Mouse (Mus musculus) intestine, postnatal 0 days (tissue): ENCODE data around the gene Wfs1. TPM values are rescaled to one million over a fixed set of nuclear protein-coding genes. Genes with fewer than 3 reads are reported as not detected.

Source experiments
- ATAC-seq: fragments of 200-750 bp; cut with Nextera tagmentation; 2 replicates; pipeline ENCODE4 v1.8.0; 2017; ENCODE audit warnings: mild to moderate bottlenecking, moderate TSS enrichment, moderate library complexity
- H3K27ac ChIP-seq: fragments of 300-500 bp; sonication (generic); 2 replicates; pipeline ENCODE4 v1.5.1; 2014; ENCODE audit warnings: mild to moderate bottlenecking, low read depth, low read length, moderate library complexity
- H3K27me3 ChIP-seq: fragments of 300-500 bp; sonication (generic); replicated peaks from 2 replicates; pipeline ENCODE4 v1.6.1; 2014; ENCODE audit warnings: low read length, mixed read lengths; ENCODE audit not compliant: control insufficient read depth, insufficient read depth
- H3K36me3 ChIP-seq: fragments of 300-500 bp; sonication (generic); 2 replicates; pipeline ENCODE4 v1.6.1; 2014; ENCODE audit warnings: mild to moderate bottlenecking, moderate library complexity; ENCODE audit not compliant: control insufficient read depth, insufficient read depth
- H3K4me1 ChIP-seq: fragments of 300-500 bp; sonication (generic); replicated peaks from 2 replicates; pipeline ENCODE4 v1.6.1; 2014; ENCODE audit warnings: antibody characterized with exemption, low read length, mixed read lengths; ENCODE audit not compliant: control insufficient read depth, insufficient read depth
- H3K4me2 ChIP-seq: fragments of 300-500 bp; sonication (generic); replicated peaks from 2 replicates; pipeline ENCODE4 v1.6.1; 2014; ENCODE audit warnings: low read depth, mild to moderate bottlenecking, moderate library complexity
- H3K4me3 ChIP-seq: fragments of 300-500 bp; sonication (generic); 2 replicates; pipeline ENCODE4 v1.5.1; 2014; ENCODE audit warnings: low read depth, low read length
- H3K9ac ChIP-seq: fragments of 300-500 bp; sonication (generic); 2 replicates; pipeline ENCODE4 v1.6.1; 2014; ENCODE audit warnings: mild to moderate bottlenecking, low read depth, low read length
- H3K9me3 ChIP-seq: fragments of 300-500 bp; sonication (generic); 2 replicates; pipeline ENCODE4 v1.6.1; 2016; ENCODE audit warnings: mixed run types; ENCODE audit not compliant: control insufficient read depth
- CTCF ChIP-seq: sonication (generic); IDR thresholded peaks from 2 replicates; pipeline ENCODE4 v1.5.1; 2016; ENCODE audit warnings: low read depth, mild to moderate bottlenecking, control low read depth, antibody characterized with exemption, moderate library complexity
- WGBS: fragments of 180-500 bp; shearing (Covaris S2); extraction: QIAGEN DNeasy Blood & Tissue Kit; methylation state at CpG from one replicate; pipeline ENCODE4 v1.1.7; 2014; 5-methylcytosine and 5-hydroxymethylcytosine counted together
- polyA plus RNA-seq: library from polyadenylated mRNA; unstranded; fragments of >200 nt; fragmentation: Nextera tagmentation; extraction: Ambion mirVana; gene quantifications from 2 replicates; pipeline ENCODE4 v1.2.1, GENCODE M21; 2015

The Wfs1 gene
- polyA plus RNA-seq, 1 experiment from 2014 or later, result 12.8 TPM

DNA sequence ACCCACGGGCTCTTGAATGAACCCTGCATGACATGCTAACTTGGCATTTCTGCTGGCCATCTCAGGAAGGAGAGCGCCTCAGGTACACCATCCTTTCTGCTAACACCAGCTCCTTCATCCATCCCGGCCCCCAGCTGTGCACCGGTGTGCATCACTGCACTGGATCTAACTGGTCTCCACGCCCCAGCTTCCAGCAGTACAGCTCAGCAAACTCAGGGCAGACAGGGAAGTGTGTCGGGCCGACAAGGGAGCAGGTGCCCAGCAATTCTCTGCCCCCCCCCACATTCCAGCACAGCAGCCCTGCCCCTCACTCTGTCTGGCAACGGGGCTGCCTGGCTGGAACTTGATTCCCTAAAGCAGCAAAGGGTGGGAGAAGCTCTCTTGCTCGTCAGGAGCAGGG lies 11.2 kb downstream of the Wfs1 start:
- WGBS, result 65% methylated on average over 9 of the region's 9 CpGs
- Histone ChIP-seq H3K9ac (no peak overlapping the region), H3K36me3 (peaks cover 47% of the 10 kb centered on the region; the same call in 1 of the 2 replicates), H3K4me1 (no peaks in the 10 kb centered on the region), H3K27me3 (no peaks in the 10 kb centered on the region), H3K27ac (no peak overlapping the region), H3K9me3 (no peaks in the 10 kb centered on the region), H3K4me2 (no peak overlapping the region), H3K4me3 (no peak overlapping the region)
- no peak for TF ChIP-seq CTCF
- ATAC-seq, result no peak

DNA sequence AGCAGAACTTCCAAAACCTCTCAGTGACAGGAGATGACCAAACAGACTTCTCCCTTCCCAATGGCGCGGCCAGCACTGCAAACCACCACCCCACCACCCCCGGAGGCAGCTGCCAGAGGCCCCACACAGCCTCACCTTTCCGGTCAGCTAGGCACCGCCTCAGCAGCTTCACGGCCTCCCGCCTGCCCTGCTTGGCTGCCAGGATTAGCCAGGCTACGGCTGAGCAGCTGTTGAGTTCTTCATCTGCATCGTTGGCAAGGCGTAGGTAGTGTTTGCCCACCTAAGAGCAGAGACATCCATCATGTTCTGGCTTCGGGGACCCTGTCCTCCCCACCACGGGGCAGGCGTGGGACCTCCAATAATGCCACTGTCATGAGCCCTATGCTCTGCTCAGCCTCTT lies 13.7 kb downstream of the Wfs1 start:
- Histone ChIP-seq H3K36me3 (peaks cover 61% of the 10 kb centered on the region), H3K9ac (no peak overlapping the region), H3K27me3 (no peaks in the 10 kb centered on the region), H3K4me2 (no peak overlapping the region), H3K4me3 (no peak overlapping the region), H3K4me1 (no peaks in the 10 kb centered on the region), H3K9me3 (no peaks in the 10 kb centered on the region), H3K27ac (no peak overlapping the region)
- no peak for ATAC-seq
- TF ChIP-seq CTCF, result no peak
- WGBS, result 87% methylated on average over 13 of the region's 13 CpGs

DNA sequence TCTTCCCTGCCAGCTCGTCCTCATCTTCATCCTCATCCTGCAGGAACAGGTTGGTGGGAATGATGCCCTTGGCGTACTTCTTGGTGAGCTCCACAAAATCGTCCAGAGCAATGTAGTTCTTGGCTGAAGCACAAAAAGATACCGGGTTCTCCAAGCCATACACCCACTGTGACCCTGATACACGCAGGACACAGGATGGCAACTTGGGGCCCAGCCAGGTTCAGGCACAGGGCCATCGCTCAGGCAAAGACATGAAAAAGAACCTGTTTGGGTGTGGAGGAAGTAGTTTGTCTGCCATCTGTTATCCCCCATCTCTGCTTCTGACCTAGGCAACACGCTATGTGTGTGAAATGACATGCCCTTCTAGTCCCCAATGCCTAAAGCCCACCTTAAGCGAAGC lies 17.4 kb downstream of the Wfs1 start:
- no peak for ATAC-seq
- H3K9me3 ChIP-seq, result no peaks in the 10 kb centered on the region

DNA sequence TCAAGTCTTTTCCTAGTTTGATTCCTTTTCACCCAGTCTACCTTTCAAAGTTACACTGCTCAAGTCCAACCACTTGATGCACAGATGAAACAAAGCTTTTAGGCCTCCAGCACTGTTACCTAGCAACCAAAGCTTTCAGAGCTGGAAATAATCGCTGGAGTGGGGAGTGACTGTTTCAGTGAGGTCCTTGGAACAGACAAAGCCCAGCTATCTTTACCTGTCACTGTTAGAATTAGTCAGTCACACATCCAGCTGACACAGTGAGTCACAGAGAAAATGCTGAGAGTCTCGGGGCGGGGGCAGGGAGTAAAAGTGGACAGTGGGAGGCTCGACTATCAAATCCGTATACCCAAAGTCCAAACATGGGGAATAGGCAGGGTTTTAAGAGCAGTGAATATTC lies 28.5 kb downstream of the Wfs1 start:
- no peak for TF ChIP-seq CTCF
- no peaks in the 10 kb centered on the region for H3K9me3 ChIP-seq
- H3K9ac ChIP-seq, result no peak overlapping the region
- WGBS, result 23% methylated on average over 5 of the region's 5 CpGs
- H3K36me3 ChIP-seq, result peaks cover 10% of the 10 kb centered on the region; the same call in 1 of the 2 replicates
- H3K27ac ChIP-seq, result no peak overlapping the region
- no peak overlapping the region for H3K4me2 ChIP-seq
- H3K27me3 ChIP-seq, result no peaks in the 10 kb centered on the region
- H3K4me3 ChIP-seq, result no peak overlapping the region
- no peaks in the 10 kb centered on the region for H3K4me1 ChIP-seq
- ATAC-seq, result peak; percentile 46

More for the DNA sequence above, 17.4 kb downstream of the Wfs1 start:
- Histone ChIP-seq H3K36me3 (peaks cover 87% of the 10 kb centered on the region), H3K4me1 (no peaks in the 10 kb centered on the region), H3K27me3 (no peaks in the 10 kb centered on the region), H3K4me3 (no peak overlapping the region), H3K9ac (no peak overlapping the region), H3K4me2 (no peak overlapping the region), H3K27ac (no peak overlapping the region)
- 90% methylated on average over 8 of the region's 8 CpGs for WGBS
- no peak for TF ChIP-seq CTCF

DNA sequence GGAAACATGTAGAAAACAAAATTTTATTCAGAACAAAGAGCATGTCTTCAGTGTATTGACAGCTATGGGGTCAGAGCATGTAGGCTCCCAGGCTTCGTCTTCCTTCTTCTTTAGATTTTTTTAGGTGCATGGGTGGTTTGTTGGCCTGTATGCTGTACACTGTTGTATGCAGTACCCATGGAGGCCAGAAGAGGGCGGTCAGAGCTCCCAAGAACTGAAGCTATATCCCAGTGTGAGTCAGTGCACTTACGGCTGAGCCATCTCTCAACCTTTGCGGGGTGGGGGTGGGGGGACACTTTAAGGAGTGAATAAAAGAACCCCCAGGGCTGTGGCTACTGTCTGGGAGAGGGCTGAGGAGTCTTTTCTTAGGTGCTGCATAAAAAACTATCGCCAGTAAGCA lies 30.2 kb downstream of the Wfs1 start:
- ATAC-seq, result peak; percentile 58; the same call in 1 of the 2 replicates
- Histone ChIP-seq H3K4me3 (no peak overlapping the region), H3K9ac (no peak overlapping the region), H3K4me2 (no peak overlapping the region), H3K4me1 (no peaks in the 10 kb centered on the region), H3K9me3 (no peaks in the 10 kb centered on the region), H3K27me3 (no peaks in the 10 kb centered on the region), H3K27ac (no peak overlapping the region), H3K36me3 (no peaks in the 10 kb centered on the region)
- 41% methylated on average over 5 of the region's 5 CpGs for WGBS
- peak; percentile 85 for TF ChIP-seq CTCF

DNA sequence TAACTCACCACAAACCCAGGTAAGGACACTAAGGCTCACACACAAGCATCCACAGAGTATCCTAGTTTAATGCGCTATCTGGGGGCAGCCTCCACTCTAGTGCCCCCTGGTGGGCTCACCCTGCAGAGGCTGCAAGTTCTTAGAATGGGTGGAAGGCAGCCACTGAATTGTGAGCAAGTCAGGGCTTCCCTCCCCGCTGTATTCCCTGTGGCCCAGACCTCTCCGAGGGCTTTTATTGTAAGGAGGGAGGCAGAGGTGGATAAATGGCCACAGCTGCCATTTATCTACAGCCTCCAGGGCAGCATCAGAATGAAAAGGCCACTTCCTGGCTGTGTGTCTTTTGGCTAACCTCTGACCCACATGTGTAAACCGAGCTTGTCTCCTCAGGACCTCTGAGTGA lies 33.6 kb downstream of the Wfs1 start:
- H3K4me1 ChIP-seq, result no peaks in the 10 kb centered on the region
- H3K4me3 ChIP-seq, result no peak overlapping the region
- no peaks in the 10 kb centered on the region for H3K9me3 ChIP-seq
- ATAC-seq, result no peak
- H3K27ac ChIP-seq, result no peak overlapping the region
- WGBS, result 15% methylated on average over 4 of the region's 4 CpGs
- TF ChIP-seq CTCF, result peak; percentile 73
- no peak overlapping the region for H3K9ac ChIP-seq
- H3K27me3 ChIP-seq, result no peaks in the 10 kb centered on the region
- no peaks in the 10 kb centered on the region for H3K36me3 ChIP-seq
- no peak overlapping the region for H3K4me2 ChIP-seq

DNA sequence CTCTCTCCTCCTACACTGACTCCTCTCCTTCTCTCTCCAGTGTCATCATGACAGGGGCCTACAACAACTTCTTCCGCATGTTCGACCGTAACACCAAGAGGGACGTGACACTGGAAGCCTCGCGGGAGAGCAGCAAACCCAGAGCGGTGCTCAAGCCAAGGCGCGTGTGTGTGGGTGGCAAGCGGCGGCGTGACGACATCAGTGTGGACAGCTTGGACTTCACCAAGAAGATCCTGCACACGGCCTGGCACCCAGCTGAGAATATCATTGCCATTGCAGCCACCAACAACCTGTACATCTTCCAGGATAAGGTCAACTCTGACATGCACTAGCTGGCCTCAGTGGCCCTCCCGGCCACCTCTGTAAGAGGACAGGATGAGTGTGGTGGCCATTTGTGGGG lies 36.7 kb downstream of the Wfs1 start:
- Histone ChIP-seq H3K4me2 (no peak overlapping the region), H3K27me3 (no peaks in the 10 kb centered on the region), H3K4me3 (no peak overlapping the region), H3K36me3 (no peaks in the 10 kb centered on the region), H3K4me1 (no peaks in the 10 kb centered on the region), H3K27ac (no peak overlapping the region), H3K9ac (no peak overlapping the region), H3K9me3 (no peaks in the 10 kb centered on the region)
- 91% methylated on average over 15 of the region's 15 CpGs for WGBS
- ATAC-seq, result no peak
- no peak for TF ChIP-seq CTCF
